Mouse (Mus musculus): ENCODE data around the gene Ybx3. TPM values are rescaled to one million over a fixed set of nuclear protein-coding genes. Genes with fewer than 3 reads are reported as not detected.

The Ybx3 gene
- polyA plus RNA-seq, 1 experiment from 2014 or later = 202 TPM

DNA sequence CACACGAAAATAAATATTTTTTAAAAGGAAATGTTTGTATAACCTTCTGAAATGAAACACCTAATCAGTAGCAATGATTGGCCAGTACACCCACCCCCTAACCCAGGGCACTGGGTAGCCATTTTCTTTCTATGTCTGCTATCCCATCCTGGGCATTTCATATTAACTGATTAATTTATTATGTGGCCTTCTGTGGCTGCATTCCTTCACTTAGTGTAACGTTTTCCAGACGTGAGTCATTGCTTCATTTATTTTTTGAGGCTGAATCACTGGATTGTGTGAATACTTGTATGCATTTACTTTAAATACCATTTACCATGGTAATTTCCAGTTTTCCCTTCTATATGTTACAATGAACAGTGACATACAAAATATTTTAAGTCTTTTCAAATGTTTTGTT, 48.2 kb downstream of the Ybx3 start:
- ChIA-PET CTCF (interaction anchor here (1.8 to 2.1 kb wide), 2 partner anchors 13 kb away, joined by 4 read pairs; partner anchors contain the start of gene Styk1), POLR2A (no interaction called here)
- ATAC-seq (peak; percentile 76), DNase-seq (ENCODE audit: low read depth, low spot score) (peak; percentile 30)
- in situ Hi-C loops (cut with MboI; ENCODE audit: low pct_unique_long_range_greater_than_20kb) = no loop called here
- no peak for TF ChIP-seq CTCF (IDR thresholded peaks at IDR 0.05)
- H3K27me3 ChIP-seq = no peaks in the 10 kb centered on the region

DNA sequence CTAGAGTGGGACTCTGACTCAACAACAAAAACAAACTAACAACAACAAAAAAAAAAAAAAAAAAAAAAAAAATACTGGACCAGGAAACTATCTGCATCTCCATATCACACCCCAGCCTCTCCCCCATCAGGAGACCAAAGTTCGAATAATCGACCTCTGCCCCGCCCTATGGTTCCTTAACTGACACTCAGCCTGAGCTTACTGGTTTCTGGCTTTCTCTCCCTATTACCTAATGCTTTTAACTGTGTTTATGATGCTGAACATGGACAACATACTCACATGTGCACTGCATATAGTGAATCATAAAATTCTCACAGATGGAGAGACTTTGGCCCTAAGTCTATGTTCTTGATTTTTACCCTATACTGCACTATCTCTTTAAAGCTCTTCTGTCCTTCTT, 49.0 kb downstream of the Ybx3 start:
- POLR2A ChIA-PET = no interaction called here
- DNase-seq (ENCODE audit: low read depth, low spot score) = no peak
- no peak for TF ChIP-seq CTCF (IDR thresholded peaks at IDR 0.05)
- CTCF ChIA-PET = interaction anchor here (2.1 kb wide), 1 partner anchor 12 kb away, joined by 4 read pairs; no protein-coding TSS in a partner anchor
- in situ Hi-C loops (cut with MboI; ENCODE audit: low pct_unique_long_range_greater_than_20kb) = no loop called here
- ATAC-seq = no peak
- no peaks in the 10 kb centered on the region for H3K27me3 ChIP-seq

DNA sequence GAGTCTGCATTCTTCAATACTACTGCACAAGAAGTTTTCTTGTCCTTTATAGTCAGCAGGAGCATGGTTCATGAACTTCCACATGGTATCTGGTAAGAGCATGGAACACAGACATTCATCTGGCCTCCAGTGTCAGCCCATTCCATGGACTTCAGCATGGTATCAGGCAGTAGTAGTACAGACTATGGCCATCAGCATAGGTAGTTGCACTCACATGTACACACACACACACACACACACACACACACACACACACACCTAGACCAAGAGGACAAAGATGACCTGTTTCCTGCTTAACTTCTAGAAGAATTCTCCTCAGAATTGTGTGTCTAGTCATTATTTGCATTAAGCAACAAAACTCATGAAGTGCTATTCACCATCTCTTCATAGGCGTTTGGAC, 49.5 kb downstream of the Ybx3 start:
- ChIA-PET CTCF (interaction anchor here (0.9 to 2.1 kb wide), 3 partner anchors 12 to 49 kb away, joined by 3 to 4 read pairs (median 4); no protein-coding TSS in a partner anchor), POLR2A (no interaction called here)
- DNase-seq (ENCODE audit: low read depth, low spot score) (no peak), ATAC-seq (no peak)
- no peak for TF ChIP-seq CTCF (IDR thresholded peaks at IDR 0.05)
- no peaks in the 10 kb centered on the region for H3K27me3 ChIP-seq
- in situ Hi-C loops (cut with MboI; ENCODE audit: low pct_unique_long_range_greater_than_20kb) = no loop called here

DNA sequence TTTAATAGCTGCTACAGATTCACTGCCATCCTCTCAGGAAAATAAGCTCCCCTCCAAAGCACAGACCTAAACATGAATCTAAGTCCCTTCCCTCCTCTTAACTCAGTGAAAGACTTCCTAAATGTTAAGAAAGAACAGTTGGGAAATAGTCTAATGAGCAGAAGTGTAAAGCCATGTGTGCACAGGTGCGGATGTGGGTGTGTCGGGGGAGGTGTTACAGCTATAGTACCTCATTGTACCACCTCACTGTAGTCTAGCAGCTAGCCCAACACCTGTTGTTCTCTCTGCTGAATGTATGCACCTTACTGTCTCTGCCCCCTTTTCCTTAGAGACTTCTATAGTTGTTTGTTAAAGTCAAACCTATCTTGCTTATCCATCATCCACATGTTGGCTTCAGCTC, 61.2 kb downstream of the Ybx3 start:
- in situ Hi-C loops (cut with MboI; ENCODE audit: low pct_unique_long_range_greater_than_20kb) = no loop called here
- POLR2A ChIA-PET = no interaction called here
- TF ChIP-seq CTCF (IDR thresholded peaks at IDR 0.05) = no peak
- CTCF ChIA-PET = interaction anchor here (1.0 to 1.2 kb wide), 2 partner anchors 11 to 12 kb away, joined by 3 to 4 read pairs; no protein-coding TSS in a partner anchor
- no peak for DNase-seq (ENCODE audit: low read depth, low spot score)
- H3K27me3 ChIP-seq = no peaks in the 10 kb centered on the region
- no peak for ATAC-seq

DNA sequence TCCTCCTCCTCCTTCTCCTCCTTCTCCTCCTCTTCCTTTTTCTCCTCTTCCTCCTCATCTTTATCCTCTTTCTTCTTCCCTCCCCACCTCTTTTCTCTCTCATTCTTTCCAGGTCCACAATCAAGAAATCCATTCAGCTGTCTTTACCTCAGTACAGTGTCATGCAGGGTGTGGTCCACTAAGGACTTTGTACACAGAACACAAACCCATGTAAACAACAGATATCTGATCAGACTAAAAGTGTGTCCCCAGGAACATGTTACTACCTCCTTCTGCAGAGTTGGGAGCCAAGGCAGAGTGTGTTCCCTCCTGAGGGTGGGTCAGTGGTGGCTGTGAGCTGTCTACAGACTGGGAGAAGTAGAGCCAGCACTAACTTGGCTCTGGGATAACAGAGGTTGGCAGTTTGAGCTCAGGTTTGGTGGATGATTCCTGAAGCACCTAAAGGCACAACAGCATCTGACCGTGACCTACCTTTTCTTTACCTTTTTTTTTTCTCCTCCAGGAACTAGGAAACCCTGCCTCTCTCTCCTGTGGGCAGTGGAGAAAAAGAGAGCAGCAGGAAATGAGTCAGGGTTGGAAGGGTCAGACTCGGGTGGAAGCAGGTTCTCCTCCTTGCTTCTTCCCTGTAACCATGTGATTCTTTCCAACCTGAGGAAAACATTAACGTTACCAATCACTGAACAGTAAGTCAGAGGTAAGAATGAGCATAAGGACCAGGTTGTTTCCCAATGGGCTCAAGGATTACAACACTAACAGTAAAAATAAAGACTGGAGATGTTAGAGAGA, 66.2 kb downstream of the Ybx3 start:
- ATAC-seq (no peak), DNase-seq (ENCODE audit: low read depth, low spot score) (no peak)
- in situ Hi-C loops (cut with MboI; ENCODE audit: low pct_unique_long_range_greater_than_20kb) = no loop called here
- H3K27me3 ChIP-seq = no peaks in the 10 kb centered on the region
- CTCF ChIA-PET = no interaction called here
- no peak for TF ChIP-seq CTCF (IDR thresholded peaks at IDR 0.05)
- POLR2A ChIA-PET = no interaction called here

DNA sequence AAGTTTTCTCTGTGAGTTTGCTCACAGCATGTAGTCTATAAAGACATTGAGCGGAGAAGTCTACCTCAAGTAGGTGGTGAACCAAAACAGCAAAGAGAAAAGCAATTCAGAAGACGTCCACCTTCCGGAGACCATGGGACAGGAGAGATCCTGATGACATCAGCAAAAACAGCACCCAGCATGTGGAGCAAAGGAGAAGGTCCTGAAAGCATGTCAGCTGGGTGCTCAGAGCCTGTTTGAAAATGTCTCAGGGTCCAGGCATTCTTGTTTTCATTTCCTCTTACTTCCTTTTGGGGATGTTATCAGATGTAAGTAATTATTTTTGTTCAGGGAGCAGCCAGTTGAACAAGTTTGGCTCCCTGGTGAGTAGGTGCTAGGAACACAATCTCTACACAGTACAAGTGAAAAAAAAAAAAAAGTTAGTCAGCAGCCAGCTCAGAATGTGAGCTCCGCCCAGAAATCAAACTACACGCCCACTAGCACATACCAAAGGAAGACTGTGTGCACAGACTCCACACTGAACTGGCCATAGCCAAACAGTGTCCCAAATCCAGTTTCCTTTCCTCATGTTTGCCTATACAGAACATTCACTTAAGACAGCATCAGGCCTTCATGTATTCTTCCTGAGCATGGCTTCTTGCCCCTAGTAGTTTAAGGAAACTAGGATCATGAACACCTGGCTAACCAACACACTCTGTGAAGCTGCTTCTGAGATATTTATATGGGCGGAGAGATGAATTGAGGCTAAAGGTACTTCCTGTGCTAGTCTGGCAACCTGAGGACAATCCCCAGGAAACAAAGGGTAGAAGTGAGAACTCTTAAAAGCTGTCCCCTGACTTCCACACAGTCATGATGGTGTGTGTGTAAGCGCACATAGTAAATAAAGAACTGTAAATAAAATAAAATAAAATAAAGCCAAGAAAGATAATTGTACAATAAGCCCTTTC, 71.8 kb downstream of the Ybx3 start:
- in situ Hi-C loops (cut with MboI; ENCODE audit: low pct_unique_long_range_greater_than_20kb) = no loop called here
- DNase-seq (ENCODE audit: low read depth, low spot score) (no peak), ATAC-seq (no peak)
- no peaks in the 10 kb centered on the region for H3K27me3 ChIP-seq
- ChIA-PET POLR2A (interaction anchor here (1.0 kb wide), 1 partner anchor 25 kb away, joined by 4 read pairs; no protein-coding TSS in a partner anchor), CTCF (no interaction called here)
- TF ChIP-seq CTCF (IDR thresholded peaks at IDR 0.05) = no peak

Other genes starting within 250 kb of the Ybx3 start
- gene Klra2, start 141.1 kb downstream of the Ybx3 start, polyA plus RNA-seq (2021) = 0.24 TPM
- 32.9 TPM for gene Magohb, start 95.2 kb downstream of the Ybx3 start, polyA plus RNA-seq (2021)
- gene Styk1, start 34.9 kb downstream of the Ybx3 start, polyA plus RNA-seq (2021) = 5.5 TPM
- not detected for gene 5430401F13Rik, start 97.9 kb upstream of the Ybx3 start, polyA plus RNA-seq (2021)
- not detected for gene Gm6619, start 97.9 kb upstream of the Ybx3 start, polyA plus RNA-seq (2021)
- not detected for gene Tas2r130, start 242.4 kb upstream of the Ybx3 start, polyA plus RNA-seq (2021)

Data from Patski (cell line).